Mouse (Mus musculus): Measurements from ENCODE around the gene Ncam2. TPM values are rescaled to one million over a fixed set of nuclear protein-coding genes. Genes with fewer than 3 reads are reported as not detected.
"Not testable (repeated sequence)": the region's sequence is repeated elsewhere in the genome, so short reads cannot be mapped to it uniquely, and the experiment has no call there.

The Ncam2 gene
- total RNA-seq, 1 experiment = 0.13 TPM

GRCm38 (mm10) chr16:81437868-81438249 is 237.4 kb downstream of the Ncam2 start:
- in situ Hi-C loops (cut with MboI; ENCODE audit: low sequenced_read_pairs in 2 of 2, unreplicated experiment in 2 of 2) = no loop called here
- Histone ChIP-seq H3K4me3 (ENCODE audit: insufficient read depth in 1 of 2, low read depth in 1 of 2, low read length in 2 of 2, poor library complexity in 1 of 2, severe bottlenecking in 1 of 2) (no peak overlapping the region), H3K9me3 (ENCODE audit: control insufficient read depth, insufficient read depth, low read depth, low read length) (no peaks in the 10 kb centered on the region), H3K36me3 (ENCODE audit: control insufficient read depth, insufficient read depth, low read length, poor library complexity, severe bottlenecking) (no peaks in the 10 kb centered on the region), H3K27ac (ENCODE audit: insufficient read depth, low read depth, low read length, poor library complexity, severe bottlenecking) (no peak overlapping the region), H3K9ac (ENCODE audit: insufficient read depth, low read depth, low read length, poor library complexity, severe bottlenecking) (no peak overlapping the region), H3K4me1 (ENCODE audit: control insufficient read depth in 2 of 2, insufficient read depth in 2 of 2, low read length in 2 of 2, poor library complexity in 1 of 2) (no peaks in the 10 kb centered on the region)
- no peak for DNase-seq (ENCODE audit: low read depth, low spot score)
- no peak for TF ChIP-seq MAFK (IDR thresholded peaks at IDR 0.05; ENCODE audit: insufficient read depth, low read depth, low read length)
- no peak for TF ChIP-seq HCFC1 (IDR thresholded peaks at IDR 0.05; ENCODE audit: borderline replicate concordance, insufficient read depth, low read length)
- no peak for TF ChIP-seq ZC3H11A (IDR thresholded peaks at IDR 0.05; ENCODE audit: borderline replicate concordance, low read depth, low read length)
- no peak for TF ChIP-seq CHD2 (IDR thresholded peaks at IDR 0.05; ENCODE audit: low read depth, low read length)
- no peak for TF ChIP-seq ZNF384 (IDR thresholded peaks at IDR 0.05; ENCODE audit: low read depth, low read length)

- no peaks in the 10 kb centered on the region for H3K4me1 ChIP-seq (ENCODE audit: control insufficient read depth in 2 of 2, insufficient read depth in 2 of 2, low read length in 2 of 2, poor library complexity in 1 of 2)
- no peak for DNase-seq (ENCODE audit: low read depth, low spot score)
- H3K9ac ChIP-seq (ENCODE audit: insufficient read depth, low read depth, low read length, poor library complexity, severe bottlenecking) = no peak overlapping the region
- H3K4me3 ChIP-seq (ENCODE audit: insufficient read depth in 1 of 2, low read depth in 1 of 2, low read length in 2 of 2, poor library complexity in 1 of 2, severe bottlenecking in 1 of 2) = no peak overlapping the region
- no peaks in the 10 kb centered on the region for H3K9me3 ChIP-seq (ENCODE audit: control insufficient read depth, insufficient read depth, low read depth, low read length)
- H3K27ac ChIP-seq (ENCODE audit: insufficient read depth, low read depth, low read length, poor library complexity, severe bottlenecking) = no peak overlapping the region
- in situ Hi-C loops (cut with MboI; ENCODE audit: low sequenced_read_pairs in 2 of 2, unreplicated experiment in 2 of 2) = no loop called here
- no peaks in the 10 kb centered on the region for H3K36me3 ChIP-seq (ENCODE audit: control insufficient read depth, insufficient read depth, low read length, poor library complexity, severe bottlenecking)
- TF ChIP-seq ZC3H11A (IDR thresholded peaks at IDR 0.05; ENCODE audit: borderline replicate concordance, low read depth, low read length) (no peak), CHD2 (IDR thresholded peaks at IDR 0.05; ENCODE audit: low read depth, low read length) (no peak)
Observed at GRCm38 (mm10) chr16:81450851-81451250, 250.4 kb downstream of the Ncam2 start.

GRCm38 (mm10) chr16:81452988-81453387 is 252.5 kb downstream of the Ncam2 start:
- Histone ChIP-seq H3K36me3 (ENCODE audit: control insufficient read depth, insufficient read depth, low read length, poor library complexity, severe bottlenecking) (no peaks in the 10 kb centered on the region), H3K9ac (ENCODE audit: insufficient read depth, low read depth, low read length, poor library complexity, severe bottlenecking) (no peak overlapping the region), H3K4me1 (ENCODE audit: control insufficient read depth in 2 of 2, insufficient read depth in 2 of 2, low read length in 2 of 2, poor library complexity in 1 of 2) (no peaks in the 10 kb centered on the region), H3K4me3 (ENCODE audit: insufficient read depth in 1 of 2, low read depth in 1 of 2, low read length in 2 of 2, poor library complexity in 1 of 2, severe bottlenecking in 1 of 2) (no peak overlapping the region), H3K9me3 (ENCODE audit: control insufficient read depth, insufficient read depth, low read depth, low read length) (no peaks in the 10 kb centered on the region), H3K27ac (ENCODE audit: insufficient read depth, low read depth, low read length, poor library complexity, severe bottlenecking) (no peak overlapping the region)
- TF ChIP-seq ZC3H11A (IDR thresholded peaks at IDR 0.05; ENCODE audit: borderline replicate concordance, low read depth, low read length) (no peak), MAFK (IDR thresholded peaks at IDR 0.05; ENCODE audit: insufficient read depth, low read depth, low read length) (no peak), CHD2 (IDR thresholded peaks at IDR 0.05; ENCODE audit: low read depth, low read length) (no peak), ZNF384 (IDR thresholded peaks at IDR 0.05; ENCODE audit: low read depth, low read length) (no peak)
- DNase-seq (ENCODE audit: low read depth, low spot score) = no peak
- in situ Hi-C loops (cut with MboI; ENCODE audit: low sequenced_read_pairs in 2 of 2, unreplicated experiment in 2 of 2) = no loop called here

GRCm38 (mm10) chr16:81454472-81454871 is 254.0 kb downstream of the Ncam2 start:
- no peak for DNase-seq (ENCODE audit: low read depth, low spot score)
- Histone ChIP-seq H3K4me1 (ENCODE audit: control insufficient read depth in 2 of 2, insufficient read depth in 2 of 2, low read length in 2 of 2, poor library complexity in 1 of 2) (no peaks in the 10 kb centered on the region), H3K9me3 (ENCODE audit: control insufficient read depth, insufficient read depth, low read depth, low read length) (no peaks in the 10 kb centered on the region), H3K4me3 (ENCODE audit: insufficient read depth in 1 of 2, low read depth in 1 of 2, low read length in 2 of 2, poor library complexity in 1 of 2, severe bottlenecking in 1 of 2) (no peak overlapping the region), H3K9ac (ENCODE audit: insufficient read depth, low read depth, low read length, poor library complexity, severe bottlenecking) (no peak overlapping the region), H3K27ac (ENCODE audit: insufficient read depth, low read depth, low read length, poor library complexity, severe bottlenecking) (no peak overlapping the region), H3K36me3 (ENCODE audit: control insufficient read depth, insufficient read depth, low read length, poor library complexity, severe bottlenecking) (no peaks in the 10 kb centered on the region)
- TF ChIP-seq ZC3H11A (IDR thresholded peaks at IDR 0.05; ENCODE audit: borderline replicate concordance, low read depth, low read length) (no peak), HCFC1 (IDR thresholded peaks at IDR 0.05; ENCODE audit: borderline replicate concordance, insufficient read depth, low read length) (no peak), CHD2 (IDR thresholded peaks at IDR 0.05; ENCODE audit: low read depth, low read length) (no peak), MAFK (IDR thresholded peaks at IDR 0.05; ENCODE audit: insufficient read depth, low read depth, low read length) (no peak), ZNF384 (IDR thresholded peaks at IDR 0.05; ENCODE audit: low read depth, low read length) (no peak)
- in situ Hi-C loops (cut with MboI; ENCODE audit: low sequenced_read_pairs in 2 of 2, unreplicated experiment in 2 of 2) = no loop called here

GRCm38 (mm10) chr16:81462731-81463130 is 262.2 kb downstream of the Ncam2 start:
- H3K9ac ChIP-seq (ENCODE audit: insufficient read depth, low read depth, low read length, poor library complexity, severe bottlenecking); DNase-seq (ENCODE audit: low read depth, low spot score); H3K4me3 ChIP-seq (ENCODE audit: insufficient read depth in 1 of 2, low read depth in 1 of 2, low read length in 2 of 2, poor library complexity in 1 of 2, severe bottlenecking in 1 of 2); H3K27ac ChIP-seq (ENCODE audit: insufficient read depth, low read depth, low read length, poor library complexity, severe bottlenecking); H3K36me3 ChIP-seq (ENCODE audit: control insufficient read depth, insufficient read depth, low read length, poor library complexity, severe bottlenecking); H3K9me3 ChIP-seq (ENCODE audit: control insufficient read depth, insufficient read depth, low read depth, low read length); H3K4me1 ChIP-seq (ENCODE audit: control insufficient read depth in 2 of 2, insufficient read depth in 2 of 2, low read length in 2 of 2, poor library complexity in 1 of 2); in situ Hi-C loops (cut with MboI; ENCODE audit: low sequenced_read_pairs in 2 of 2, unreplicated experiment in 2 of 2): not testable (repeated sequence)

Measured in ES-E14 (cell line).